Mouse (Mus musculus) regulatory T cell (primary cell): ENCODE measurements around the gene Shank3.

Experiments
- in situ Hi-C: fragments of 300-600 bp; cut with MboI, MseI; formaldehyde crosslinking; loops from one replicate; pipeline ENCODE4 v1.15.1; 2025; ENCODE audit warnings: high pct_unique_total_duplicates

Shank3 gene

GRCm38 (mm10) chr15:89524611-89525415 is 25.4 kb downstream of the Shank3 start:
- in situ Hi-C loops: no loop called here

DNA sequence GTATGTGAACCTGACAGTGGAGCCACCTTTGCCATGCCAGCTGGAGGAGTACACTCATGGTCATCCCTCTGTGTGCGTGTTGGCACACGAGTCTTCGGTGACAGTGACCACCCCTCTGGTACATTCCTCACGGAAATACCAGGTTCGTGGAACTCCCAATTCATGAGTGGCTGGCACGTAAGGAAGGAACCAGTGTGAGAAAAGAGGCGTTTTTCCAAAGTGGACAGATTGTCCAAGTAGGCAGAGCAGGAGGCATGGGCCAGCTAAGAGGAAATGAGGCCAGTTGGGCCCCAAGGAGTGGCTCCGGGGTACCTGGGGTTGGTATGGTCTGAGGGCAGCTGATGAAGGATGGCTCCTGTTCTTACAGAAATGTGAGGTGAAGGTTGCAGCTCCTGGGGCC is 26.0 kb downstream of the Shank3 start:
- in situ Hi-C loops: no loop called here

- in situ Hi-C loops: no loop called here
Measured at GRCm38 (mm10) chr15:89525896-89526295, 26.5 kb downstream of the Shank3 start.

- in situ Hi-C loops: no loop called here
Measured at GRCm38 (mm10) chr15:89526776-89527325, 27.4 kb downstream of the Shank3 start.

DNA sequence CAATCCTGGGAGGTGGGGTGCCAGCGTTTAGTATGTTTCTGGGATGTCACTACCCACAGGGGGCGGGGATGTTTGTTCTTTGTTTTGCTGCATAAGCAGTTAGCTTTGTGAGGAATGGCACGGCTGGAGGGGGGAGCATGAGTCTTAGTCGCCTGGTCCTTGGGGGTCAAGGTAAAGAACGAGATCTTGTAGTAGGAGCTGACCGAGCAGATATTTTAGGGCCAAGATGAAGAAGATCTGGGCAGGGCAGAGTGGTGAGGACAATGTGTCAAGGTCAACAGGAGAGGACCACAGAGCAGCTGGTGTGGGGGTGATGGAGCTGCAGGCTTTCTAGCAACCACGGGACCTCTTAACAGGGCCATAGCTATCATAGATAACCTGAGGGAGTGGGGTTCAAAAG is 28.0 kb downstream of the Shank3 start:
- in situ Hi-C loops: no loop called here

GRCm38 (mm10) chr15:89528201-89528850 is 28.9 kb downstream of the Shank3 start:
- in situ Hi-C loops: no loop called here

GRCm38 (mm10) chr15:89528923-89529322 is 29.5 kb downstream of the Shank3 start:
- in situ Hi-C loops: no loop called here

DNA sequence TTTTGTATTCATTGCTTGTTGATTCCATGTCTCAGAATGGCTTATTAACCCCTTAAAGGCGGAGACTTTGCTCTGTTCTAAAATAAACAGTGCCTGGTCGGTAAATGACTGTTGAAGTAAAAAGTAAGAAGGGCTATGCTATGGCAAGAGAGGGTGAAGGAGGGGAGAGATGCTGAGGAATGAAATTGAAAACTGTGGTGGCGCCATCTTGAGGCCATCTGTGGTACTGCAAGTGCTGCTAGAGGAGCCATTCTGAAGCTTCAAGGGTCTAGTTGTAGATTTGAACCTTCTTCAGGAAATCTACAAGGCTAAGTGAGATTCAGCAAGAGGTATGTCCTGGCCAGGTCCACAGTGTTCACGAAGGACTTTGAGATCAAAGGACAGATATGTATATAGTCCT is 30.9 kb downstream of the Shank3 start:
- in situ Hi-C loops: no loop called here

DNA sequence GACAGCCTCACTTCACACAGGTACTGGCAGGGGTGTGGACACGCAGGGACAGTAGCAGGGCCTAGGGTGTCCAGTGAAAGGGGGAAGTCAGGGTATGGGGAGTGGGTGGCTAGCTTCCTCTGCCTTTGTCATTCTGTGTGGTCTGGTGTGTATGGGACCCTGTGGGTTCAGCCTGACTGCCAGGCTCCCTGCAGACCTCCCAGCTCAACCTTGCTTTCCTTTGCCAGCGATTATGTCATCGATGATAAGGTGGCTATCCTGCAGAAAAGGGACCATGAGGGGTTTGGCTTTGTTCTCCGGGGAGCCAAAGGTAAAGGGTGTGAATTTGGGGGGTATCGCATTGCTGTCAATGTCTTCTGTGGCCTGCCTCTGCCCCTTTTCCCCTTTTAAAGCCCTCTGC is 32.0 kb downstream of the Shank3 start:
- in situ Hi-C loops: no loop called here

DNA sequence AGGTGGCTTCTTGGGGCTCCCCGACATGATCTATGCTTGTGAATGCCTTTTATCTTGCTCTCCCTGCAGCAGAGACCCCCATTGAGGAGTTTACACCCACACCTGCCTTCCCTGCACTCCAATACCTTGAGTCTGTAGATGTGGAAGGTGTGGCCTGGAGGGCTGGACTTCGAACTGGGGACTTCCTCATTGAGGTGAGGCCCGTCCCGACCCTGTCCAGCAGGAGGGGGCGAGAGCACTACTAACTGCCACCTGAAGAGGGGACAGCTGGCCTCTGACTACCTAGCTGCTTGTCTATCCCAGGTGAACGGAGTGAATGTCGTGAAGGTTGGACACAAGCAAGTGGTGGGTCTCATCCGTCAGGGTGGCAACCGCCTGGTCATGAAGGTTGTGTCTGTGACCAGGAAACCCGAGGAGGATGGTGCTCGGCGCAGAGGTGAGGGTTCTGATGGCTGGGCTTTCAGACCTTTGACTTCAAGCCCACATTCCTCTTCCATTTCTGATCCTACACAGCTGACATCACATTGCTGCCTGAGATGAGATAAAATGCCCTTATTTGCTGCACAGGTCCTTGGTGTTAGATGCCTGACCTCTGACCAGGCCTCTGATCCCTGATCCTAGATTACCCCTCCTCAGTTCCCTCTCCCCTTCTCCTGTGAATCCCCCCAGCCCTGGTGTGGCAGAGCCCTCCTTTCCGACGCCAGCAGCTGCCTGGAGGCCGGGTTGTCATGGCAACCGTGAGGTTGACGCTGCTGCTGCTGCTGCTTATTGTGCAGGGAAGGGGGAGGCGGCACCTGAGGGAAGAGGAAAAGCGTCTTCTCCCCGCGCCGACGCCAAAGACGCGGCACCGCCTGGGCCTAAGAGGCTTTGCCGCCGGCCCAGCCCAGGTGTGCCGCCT is 32.9 kb downstream of the Shank3 start:
- in situ Hi-C loops: no loop called here

DNA sequence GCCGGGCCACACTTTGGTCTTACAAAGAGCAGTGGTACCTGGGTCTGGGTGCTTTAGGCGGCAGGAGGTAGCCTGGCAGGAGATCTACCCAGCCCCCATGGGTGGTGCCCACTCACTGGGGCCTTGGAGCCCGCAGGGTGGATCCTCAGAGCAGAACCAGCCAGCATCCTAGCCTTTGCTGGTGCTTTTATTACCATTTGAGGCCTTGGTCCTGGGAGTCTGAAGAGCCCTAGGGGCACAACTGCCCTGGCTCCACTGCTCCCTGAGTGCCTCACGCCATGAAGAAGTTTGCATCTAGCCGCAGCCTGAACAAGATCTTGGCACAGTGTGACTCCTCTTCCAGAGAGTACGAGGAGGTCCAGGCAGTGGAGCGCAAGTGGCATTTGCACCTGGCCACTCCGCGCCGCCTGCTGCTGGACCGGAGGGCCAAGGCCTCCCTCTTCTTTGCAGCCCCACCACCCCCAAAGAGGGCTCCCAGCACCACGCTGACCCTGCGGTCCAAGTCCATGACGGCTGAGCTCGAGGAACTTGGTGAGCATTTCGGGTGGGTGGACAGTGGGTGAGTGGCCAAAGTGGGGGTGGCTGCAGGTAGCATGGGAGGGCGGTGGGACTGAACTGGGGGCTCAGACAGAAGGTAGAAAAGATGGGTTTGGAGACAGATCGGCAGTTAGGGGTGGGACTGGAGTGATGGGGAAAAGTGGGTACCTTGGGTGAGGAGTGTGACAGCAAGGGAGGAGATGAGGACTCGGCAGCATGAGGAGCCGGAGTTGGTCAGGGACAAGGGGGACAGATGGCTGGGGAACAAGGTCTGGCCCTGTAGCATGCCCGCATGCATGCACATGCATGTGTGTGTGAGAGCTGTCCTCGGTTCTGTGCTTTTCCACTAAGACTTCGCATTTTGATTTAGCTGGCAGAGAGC is 33.8 kb downstream of the Shank3 start:
- in situ Hi-C loops: no loop called here

GRCm38 (mm10) chr15:89533843-89534207 is 34.4 kb downstream of the Shank3 start:
- in situ Hi-C loops: no loop called here

DNA sequence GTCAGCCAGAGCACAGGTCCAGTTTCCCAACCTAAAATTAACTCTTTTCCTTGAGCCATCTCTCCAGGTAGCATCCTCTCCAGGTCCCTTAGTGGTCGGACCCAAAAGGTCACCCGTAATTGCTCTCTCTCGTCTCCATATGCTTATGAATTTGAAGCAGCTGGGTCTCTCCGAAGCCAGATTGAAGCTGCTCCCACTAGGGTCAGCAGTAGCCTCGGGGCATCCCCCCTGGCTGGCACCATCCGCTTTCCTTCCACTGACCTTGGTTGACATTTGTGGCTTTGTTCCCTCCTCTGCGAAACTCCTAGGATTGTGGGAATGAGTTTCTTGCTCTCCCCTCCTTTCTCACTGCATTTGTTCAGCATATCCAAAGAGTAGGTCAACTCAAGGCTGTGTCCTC is 44.7 kb downstream of the Shank3 start:
- in situ Hi-C loops: no loop called here

DNA sequence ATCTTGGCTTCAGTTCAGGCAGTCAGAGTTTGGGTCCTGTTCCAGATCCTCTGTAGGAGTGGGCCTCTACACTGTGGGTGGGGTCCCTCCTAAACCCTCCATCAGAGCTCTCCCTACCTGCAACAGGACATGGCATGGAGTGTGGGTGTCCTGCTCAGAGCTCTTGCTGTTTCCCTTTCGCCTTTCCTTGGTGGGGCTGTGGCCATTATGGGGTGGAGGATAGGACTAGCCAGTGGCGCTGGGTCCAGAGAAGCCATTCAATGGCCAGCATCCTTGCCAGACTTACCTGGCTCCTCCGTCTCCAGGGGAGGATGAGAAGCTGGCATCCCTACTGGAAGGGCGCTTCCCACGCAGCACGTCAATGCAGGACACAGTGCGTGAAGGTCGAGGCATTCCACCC is 47.9 kb downstream of the Shank3 start:
- in situ Hi-C loops: no loop called here

GRCm38 (mm10) chr15:89547824-89548601 is 48.6 kb downstream of the Shank3 start:
- in situ Hi-C loops: no loop called here

DNA sequence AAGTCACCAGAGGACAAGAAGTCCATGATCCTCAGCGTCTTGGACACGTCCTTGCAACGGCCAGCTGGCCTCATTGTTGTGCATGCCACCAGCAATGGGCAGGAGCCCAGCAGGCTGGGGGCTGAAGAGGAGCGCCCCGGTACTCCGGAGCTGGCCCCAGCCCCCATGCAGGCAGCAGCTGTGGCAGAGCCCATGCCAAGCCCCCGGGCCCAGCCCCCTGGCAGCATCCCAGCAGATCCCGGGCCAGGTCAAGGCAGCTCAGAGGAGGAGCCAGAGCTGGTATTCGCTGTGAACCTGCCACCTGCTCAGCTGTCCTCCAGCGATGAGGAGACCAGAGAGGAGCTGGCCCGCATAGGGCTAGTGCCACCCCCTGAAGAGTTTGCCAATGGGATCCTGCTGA is 49.4 kb downstream of the Shank3 start:
- in situ Hi-C loops: no loop called here

DNA sequence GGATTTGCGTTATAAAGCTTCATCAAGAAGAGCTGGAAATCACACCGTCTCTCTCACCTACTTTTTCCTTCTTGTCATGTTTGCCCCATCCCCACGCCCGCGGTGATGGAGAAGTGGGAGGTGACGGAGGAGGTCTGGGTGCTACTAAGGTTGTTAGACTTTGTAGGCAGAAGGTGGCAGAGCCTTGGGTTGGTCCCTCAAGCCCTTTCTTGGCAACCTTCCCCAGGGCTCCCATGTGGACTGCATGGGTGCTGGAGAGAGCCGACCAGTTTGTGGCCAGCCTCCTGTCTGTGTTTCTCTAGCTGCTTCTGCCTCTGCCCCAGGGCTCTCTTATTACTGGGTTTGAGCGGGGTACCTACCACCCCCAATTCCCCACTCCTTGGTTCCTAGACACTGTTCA is 51.1 kb downstream of the Shank3 start:
- in situ Hi-C loops: no loop called here

GRCm38 (mm10) chr15:89551733-89552132 is 52.3 kb downstream of the Shank3 start:
- in situ Hi-C loops: no loop called here

DNA sequence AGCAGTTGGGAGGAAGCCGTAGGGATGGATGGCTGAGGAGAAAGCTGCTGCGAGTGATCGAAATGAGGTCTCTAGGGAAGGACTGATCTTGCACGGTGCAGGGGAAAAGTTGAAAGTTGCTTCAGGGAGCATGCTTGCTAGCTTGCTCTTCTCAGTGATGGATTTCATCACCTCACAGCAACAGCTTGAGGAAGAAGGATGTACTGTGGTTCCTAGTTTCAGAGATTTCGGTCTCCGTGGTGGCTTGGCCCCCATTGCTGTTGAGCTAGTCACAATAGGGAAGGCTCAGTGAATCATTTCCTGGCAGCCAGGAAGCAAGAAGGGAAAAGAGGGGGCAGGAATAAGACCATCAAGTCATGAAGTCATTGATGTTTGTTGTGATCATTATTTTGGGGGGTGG is 56.2 kb downstream of the Shank3 start:
- in situ Hi-C loops: no loop called here
